Mouse (Mus musculus): ENCODE data around the gene Phf19. TPM values are rescaled to one million over a fixed set of nuclear protein-coding genes. Genes with fewer than 3 reads are reported as not detected.

The Phf19 gene
- 3.7 and 6.8 TPM in 2 replicates for total RNA-seq (2012; rRNA removed)

GRCm38 (mm10) chr2:34913218-34914068, at the start of gene Phf19:
Phf19 (minus strand) TSS chr2:34914026.
- in situ Hi-C loops (cut with MboI; ENCODE audit: low sequenced_read_pairs in 2 of 2, unreplicated experiment in 2 of 2): no loop called here
- Histone ChIP-seq H3K27ac (ENCODE audit: insufficient read depth, low read depth, low read length, poor library complexity, severe bottlenecking) (no peak within 1 kb of the TSS), H3K4me1 (ENCODE audit: control insufficient read depth in 2 of 2, insufficient read depth in 2 of 2, low read length in 2 of 2, poor library complexity in 1 of 2) (peaks cover 4 to 12% of the 10 kb centered on the region in 2 experiments; a peak in 3 of 4 replicates), H3K36me3 (ENCODE audit: control insufficient read depth, insufficient read depth, low read length, poor library complexity, severe bottlenecking) (no peaks in the 10 kb centered on the region), H3K9me3 (ENCODE audit: control insufficient read depth, insufficient read depth, low read depth, low read length) (no peaks in the 10 kb centered on the region), H3K4me3 (ENCODE audit: insufficient read depth in 1 of 2, low read depth in 1 of 2, low read length in 2 of 2, poor library complexity in 1 of 2, severe bottlenecking in 1 of 2) (peak within 1 kb of the TSS; percentile 83), H3K9ac (ENCODE audit: insufficient read depth, low read depth, low read length, poor library complexity, severe bottlenecking) (peak within 1 kb of the TSS; percentile 75)
- no peak for DNase-seq (ENCODE audit: low read depth, low spot score)
- no peak for TF ChIP-seq HCFC1 (IDR thresholded peaks at IDR 0.05; ENCODE audit: borderline replicate concordance, insufficient read depth, low read length)
- no peak for TF ChIP-seq ZC3H11A (IDR thresholded peaks at IDR 0.05; ENCODE audit: borderline replicate concordance, low read depth, low read length)
- TF ChIP-seq MAFK (IDR thresholded peaks at IDR 0.05; ENCODE audit: insufficient read depth, low read depth, low read length): no peak
- TF ChIP-seq ZNF384 (IDR thresholded peaks at IDR 0.05; ENCODE audit: low read depth, low read length): no peak
- no peak for TF ChIP-seq CHD2 (IDR thresholded peaks at IDR 0.05; ENCODE audit: low read depth, low read length)

- H3K36me3 ChIP-seq (ENCODE audit: control insufficient read depth, insufficient read depth, low read length, poor library complexity, severe bottlenecking): no peaks in the 10 kb centered on the region
- peaks cover 5 to 14% of the 10 kb centered on the region in 2 experiments; a peak in 3 of 4 replicates for H3K4me1 ChIP-seq (ENCODE audit: control insufficient read depth in 2 of 2, insufficient read depth in 2 of 2, low read length in 2 of 2, poor library complexity in 1 of 2)
- H3K27ac ChIP-seq (ENCODE audit: insufficient read depth, low read depth, low read length, poor library complexity, severe bottlenecking): no peak overlapping the region
- in situ Hi-C loops (cut with MboI; ENCODE audit: low sequenced_read_pairs in 2 of 2, unreplicated experiment in 2 of 2): no loop called here
- H3K4me3 ChIP-seq (ENCODE audit: insufficient read depth in 1 of 2, low read depth in 1 of 2, low read length in 2 of 2, poor library complexity in 1 of 2, severe bottlenecking in 1 of 2): 0 out of 4 replicates have a peak overlapping the region, but pooled peaks of 1 of the 2 experiments have one; percentile 23
- no peak for DNase-seq (ENCODE audit: low read depth, low spot score)
- no peak for TF ChIP-seq MAFK (IDR thresholded peaks at IDR 0.05; ENCODE audit: insufficient read depth, low read depth, low read length)
- TF ChIP-seq CHD2 (IDR thresholded peaks at IDR 0.05; ENCODE audit: low read depth, low read length): no peak
- TF ChIP-seq HCFC1 (IDR thresholded peaks at IDR 0.05; ENCODE audit: borderline replicate concordance, insufficient read depth, low read length): no peak
- no peak for TF ChIP-seq ZNF384 (IDR thresholded peaks at IDR 0.05; ENCODE audit: low read depth, low read length)
- TF ChIP-seq ZC3H11A (IDR thresholded peaks at IDR 0.05; ENCODE audit: borderline replicate concordance, low read depth, low read length): no peak
- no peaks in the 10 kb centered on the region for H3K9me3 ChIP-seq (ENCODE audit: control insufficient read depth, insufficient read depth, low read depth, low read length)
- peak overlapping the region; percentile 19; the same call in 1 of the 2 replicates for H3K9ac ChIP-seq (ENCODE audit: insufficient read depth, low read depth, low read length, poor library complexity, severe bottlenecking)
These were observed 49.6 kb upstream of the Phf19 start for GRCm38 (mm10) chr2:34963371-34963956.

- TF ChIP-seq CHD2 (IDR thresholded peaks at IDR 0.05; ENCODE audit: low read depth, low read length) (no peak), HCFC1 (IDR thresholded peaks at IDR 0.05; ENCODE audit: borderline replicate concordance, insufficient read depth, low read length) (no peak), ZNF384 (IDR thresholded peaks at IDR 0.05; ENCODE audit: low read depth, low read length) (no peak), ZC3H11A (IDR thresholded peaks at IDR 0.05; ENCODE audit: borderline replicate concordance, low read depth, low read length) (no peak), MAFK (IDR thresholded peaks at IDR 0.05; ENCODE audit: insufficient read depth, low read depth, low read length) (no peak)
- DNase-seq (ENCODE audit: low read depth, low spot score): no peak
- no peak overlapping the region for H3K4me3 ChIP-seq (ENCODE audit: insufficient read depth in 1 of 2, low read depth in 1 of 2, low read length in 2 of 2, poor library complexity in 1 of 2, severe bottlenecking in 1 of 2)
- in situ Hi-C loops (cut with MboI; ENCODE audit: low sequenced_read_pairs in 2 of 2, unreplicated experiment in 2 of 2): no loop called here
- H3K36me3 ChIP-seq (ENCODE audit: control insufficient read depth, insufficient read depth, low read length, poor library complexity, severe bottlenecking): no peaks in the 10 kb centered on the region
- no peak overlapping the region for H3K9ac ChIP-seq (ENCODE audit: insufficient read depth, low read depth, low read length, poor library complexity, severe bottlenecking)
- H3K9me3 ChIP-seq (ENCODE audit: control insufficient read depth, insufficient read depth, low read depth, low read length): no peaks in the 10 kb centered on the region
- no peak overlapping the region for H3K27ac ChIP-seq (ENCODE audit: insufficient read depth, low read depth, low read length, poor library complexity, severe bottlenecking)
- H3K4me1 ChIP-seq (ENCODE audit: control insufficient read depth in 2 of 2, insufficient read depth in 2 of 2, low read length in 2 of 2, poor library complexity in 1 of 2): peaks cover 5 to 14% of the 10 kb centered on the region in 2 experiments; a peak in 3 of 4 replicates
These were observed 49.1 kb upstream of the Phf19 start for GRCm38 (mm10) chr2:34962893-34963292.

- Histone ChIP-seq H3K4me3 (ENCODE audit: insufficient read depth in 1 of 2, low read depth in 1 of 2, low read length in 2 of 2, poor library complexity in 1 of 2, severe bottlenecking in 1 of 2) (no peak overlapping the region), H3K36me3 (ENCODE audit: control insufficient read depth, insufficient read depth, low read length, poor library complexity, severe bottlenecking) (no peaks in the 10 kb centered on the region), H3K4me1 (ENCODE audit: control insufficient read depth in 2 of 2, insufficient read depth in 2 of 2, low read length in 2 of 2, poor library complexity in 1 of 2) (peaks cover 5 to 14% of the 10 kb centered on the region in 2 experiments; a peak in 3 of 4 replicates), H3K9me3 (ENCODE audit: control insufficient read depth, insufficient read depth, low read depth, low read length) (no peaks in the 10 kb centered on the region), H3K27ac (ENCODE audit: insufficient read depth, low read depth, low read length, poor library complexity, severe bottlenecking) (no peak overlapping the region), H3K9ac (ENCODE audit: insufficient read depth, low read depth, low read length, poor library complexity, severe bottlenecking) (no peak overlapping the region)
- TF ChIP-seq CHD2 (IDR thresholded peaks at IDR 0.05; ENCODE audit: low read depth, low read length) (no peak), HCFC1 (IDR thresholded peaks at IDR 0.05; ENCODE audit: borderline replicate concordance, insufficient read depth, low read length) (no peak), MAFK (IDR thresholded peaks at IDR 0.05; ENCODE audit: insufficient read depth, low read depth, low read length) (no peak), ZC3H11A (IDR thresholded peaks at IDR 0.05; ENCODE audit: borderline replicate concordance, low read depth, low read length) (no peak), ZNF384 (IDR thresholded peaks at IDR 0.05; ENCODE audit: low read depth, low read length) (no peak)
- no peak for DNase-seq (ENCODE audit: low read depth, low spot score)
- in situ Hi-C loops (cut with MboI; ENCODE audit: low sequenced_read_pairs in 2 of 2, unreplicated experiment in 2 of 2): no loop called here
These were observed 48.4 kb upstream of the Phf19 start for GRCm38 (mm10) chr2:34962211-34962610.

Measured in ES-E14 (cell line).